Mouse (Mus musculus) spleen, postnatal 36 days (tissue): ENCODE results near the gene Rnf123.
"Not testable (repeated sequence)": the region's sequence is repeated elsewhere in the genome, so short reads cannot be mapped to it uniquely, and the experiment has no call there.

ENCODE experiments used
- DNase-seq, 2 experiments: peaks; one replicate each; pipeline ENCODE4 v3.0.0; 2022; ENCODE audit warnings: low spot score in 2 of 2, mixed read lengths in 1 of 2

Gene Rnf123

DNA sequence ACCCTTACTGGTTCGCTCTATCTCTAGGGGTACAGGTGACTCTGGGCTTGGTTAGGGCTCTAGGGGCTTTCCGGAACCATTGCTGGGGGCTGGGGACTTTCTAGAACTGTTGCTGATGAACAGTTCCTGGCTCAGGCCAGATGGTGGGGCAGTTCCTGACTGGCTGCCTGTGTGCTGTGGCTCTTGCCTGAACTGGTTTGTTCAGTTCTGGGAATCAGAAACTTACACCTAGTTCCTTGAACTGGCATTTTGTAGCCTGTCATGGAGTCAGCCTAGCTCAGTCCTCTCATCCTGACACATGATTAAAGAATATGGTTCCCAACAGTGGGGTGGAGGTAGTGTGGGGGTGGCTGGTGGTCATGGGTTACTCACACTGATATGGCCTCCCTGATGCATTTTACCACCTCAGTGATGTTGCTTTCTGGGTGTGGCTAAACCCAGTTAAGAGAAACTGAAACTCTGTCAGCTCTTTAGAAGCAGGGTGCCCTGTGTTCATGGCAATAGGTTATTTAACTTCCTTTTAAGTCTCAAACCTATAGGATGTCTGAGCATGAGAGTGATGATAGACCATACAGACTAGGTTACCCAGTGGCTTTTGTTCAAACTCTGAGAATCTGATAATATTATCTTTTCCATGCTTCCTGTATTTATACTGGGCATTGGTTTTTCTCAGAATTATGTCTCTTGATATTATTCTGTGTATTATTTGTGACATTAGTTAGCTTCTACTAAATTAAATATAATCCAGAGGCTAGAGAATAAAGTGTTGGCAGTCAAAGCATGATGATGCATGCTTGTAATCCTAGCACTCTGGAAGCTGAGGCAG is 47.6 kb downstream of the Rnf123 start:
- DNase-seq: peak in 1 of 2 experiments; percentile 9

DNA sequence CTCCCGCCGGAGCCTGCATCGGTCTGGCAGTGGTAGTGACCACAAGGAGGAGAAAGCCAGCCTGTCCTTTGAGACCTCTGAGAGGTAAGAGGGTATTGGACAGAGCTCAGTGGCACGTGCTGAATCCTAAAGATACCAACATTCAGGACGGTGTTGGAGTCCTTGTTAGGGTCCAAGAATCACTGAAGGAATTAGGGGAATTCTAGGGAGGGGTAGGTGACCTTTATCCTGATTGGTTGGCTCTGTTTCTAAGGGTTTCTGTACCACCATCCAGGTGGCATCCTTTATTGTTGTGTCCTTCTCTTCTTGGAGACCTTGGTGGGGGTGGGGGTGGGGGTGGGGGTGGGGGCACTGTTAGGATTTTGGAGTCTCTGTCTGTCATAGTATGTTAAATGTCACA is 51.0 kb downstream of the Rnf123 start:
- no peak for DNase-seq

DNA sequence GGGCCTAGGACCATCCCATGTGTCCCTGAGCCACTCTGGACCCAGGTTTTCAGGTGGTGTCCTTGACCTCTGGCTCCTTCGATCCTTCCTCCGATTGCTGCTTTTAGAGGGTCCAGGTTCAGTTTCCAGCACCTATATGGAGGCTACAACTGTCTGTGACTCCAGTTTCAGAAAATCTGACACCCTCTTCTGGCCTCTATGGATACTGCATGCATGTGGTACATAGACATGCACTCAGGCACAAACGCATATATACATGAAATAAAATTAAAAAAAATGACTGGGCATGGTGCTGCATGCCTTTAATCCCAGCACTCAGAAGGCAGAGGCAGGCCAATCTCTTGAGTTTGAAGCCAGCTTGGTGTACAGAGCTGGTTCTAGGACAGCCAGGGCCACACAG is 55.3 kb downstream of the Rnf123 start:
- DNase-seq: no peak

DNA sequence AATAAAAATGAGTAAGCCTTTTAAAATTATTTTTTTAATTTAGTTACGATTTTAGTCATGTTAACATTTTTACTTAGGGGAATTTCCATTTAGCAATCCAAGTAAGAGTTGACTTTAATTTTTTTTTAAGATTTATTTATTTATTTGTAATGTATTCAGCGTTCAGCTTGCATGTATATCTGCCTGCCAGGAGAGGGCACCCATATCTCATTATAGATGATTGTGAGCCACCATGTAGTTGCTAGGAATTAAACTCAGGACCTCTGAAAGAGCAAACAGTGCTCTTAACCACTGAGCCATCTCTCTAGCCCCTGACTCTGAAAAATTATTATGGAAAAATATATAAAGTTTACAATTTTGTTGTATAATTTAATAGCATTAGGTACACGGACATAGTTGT is 56.6 kb downstream of the Rnf123 start:
- DNase-seq: no peak

GRCm38 (mm10) chr9:108023216-108023615 is 59.9 kb downstream of the Rnf123 start:
- no peak for DNase-seq

DNA sequence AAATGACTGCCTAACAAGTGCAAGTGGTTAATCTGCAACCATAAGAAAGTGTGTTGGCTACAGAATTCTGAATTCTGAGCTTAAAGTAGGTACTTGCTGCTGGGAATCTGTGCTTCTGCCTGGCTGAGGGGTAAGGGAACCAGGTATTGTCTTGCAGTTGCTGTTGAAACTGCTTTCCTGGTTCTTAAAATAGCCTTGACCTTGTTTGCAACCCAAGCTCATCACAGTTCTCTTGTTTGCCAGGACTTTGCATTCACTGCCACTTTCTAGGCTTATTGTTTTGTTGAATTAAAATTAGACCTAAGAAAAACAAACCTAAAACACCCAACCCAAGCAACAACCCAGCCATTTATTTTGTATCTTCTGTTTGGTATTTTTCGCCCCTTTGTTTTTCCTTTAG is 62.4 kb downstream of the Rnf123 start:
- DNase-seq: no peak

- DNase-seq: no peak
Measured at GRCm38 (mm10) chr9:108017127-108017526, 66.0 kb downstream of the Rnf123 start.

DNA sequence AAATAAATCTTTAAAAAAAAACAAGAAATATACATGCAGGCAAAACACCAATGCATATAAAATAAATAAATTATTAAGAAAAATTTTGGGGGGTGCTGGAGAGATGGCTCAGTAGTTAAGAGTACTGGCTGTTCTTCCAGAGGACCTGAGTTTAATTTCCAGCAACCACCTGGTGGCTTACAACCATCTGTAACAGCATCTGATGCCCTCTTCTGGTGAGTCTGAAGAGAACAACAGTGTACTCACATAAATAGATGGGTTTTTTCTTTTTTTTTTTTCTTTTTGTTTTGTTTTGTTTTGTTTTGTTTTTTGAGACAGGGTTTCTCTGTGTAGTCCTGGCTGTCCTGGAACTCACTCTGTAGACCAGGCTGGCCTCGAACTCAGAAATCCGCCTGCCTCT is 69.6 kb downstream of the Rnf123 start:
- not testable (repeated sequence) for DNase-seq

DNA sequence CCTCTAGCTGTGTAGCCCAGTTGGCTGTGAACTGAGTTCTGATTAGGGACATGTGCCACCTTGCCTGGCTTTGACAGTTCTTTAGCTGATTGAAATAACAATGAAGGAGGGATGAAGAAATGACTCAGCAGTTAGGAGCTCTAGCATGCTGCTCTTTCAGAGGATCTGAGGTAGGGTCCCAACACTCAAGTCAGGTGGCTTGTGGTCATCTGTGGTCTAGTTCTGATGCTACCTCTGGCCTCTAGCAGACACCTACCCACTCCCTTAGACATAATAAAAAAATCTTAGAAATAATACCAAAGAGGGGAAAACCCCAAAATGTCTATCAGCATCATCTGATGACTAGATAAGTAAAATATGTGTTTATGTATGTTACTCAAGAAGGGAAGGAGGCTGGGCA is 72.8 kb downstream of the Rnf123 start:
- DNase-seq: no peak

- DNase-seq: no peak
Measured at GRCm38 (mm10) chr9:108008041-108008440, 75.1 kb downstream of the Rnf123 start.

DNA sequence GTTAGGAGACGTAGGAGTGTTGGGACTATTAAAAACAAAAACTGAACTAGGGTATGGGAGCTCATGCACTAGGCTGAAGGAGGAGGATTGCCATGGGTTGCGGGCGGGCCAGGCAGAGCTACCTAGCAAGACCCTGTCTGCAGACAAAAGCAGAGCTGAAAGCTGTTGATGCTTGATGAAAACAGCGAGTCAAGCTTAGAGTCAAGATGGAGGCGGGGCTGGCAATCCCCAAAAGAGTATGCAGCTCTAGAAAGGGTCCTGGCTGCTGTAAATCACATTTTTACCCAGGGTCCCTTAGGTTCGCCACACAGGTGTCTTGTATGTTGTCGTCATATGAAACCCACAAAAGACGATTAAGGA is 79.6 kb downstream of the Rnf123 start:
- DNase-seq: peak in 1 of 2 experiments; percentile 11

- DNase-seq: no peak
Measured at GRCm38 (mm10) chr9:108002778-108003530, 80.2 kb downstream of the Rnf123 start.

DNA sequence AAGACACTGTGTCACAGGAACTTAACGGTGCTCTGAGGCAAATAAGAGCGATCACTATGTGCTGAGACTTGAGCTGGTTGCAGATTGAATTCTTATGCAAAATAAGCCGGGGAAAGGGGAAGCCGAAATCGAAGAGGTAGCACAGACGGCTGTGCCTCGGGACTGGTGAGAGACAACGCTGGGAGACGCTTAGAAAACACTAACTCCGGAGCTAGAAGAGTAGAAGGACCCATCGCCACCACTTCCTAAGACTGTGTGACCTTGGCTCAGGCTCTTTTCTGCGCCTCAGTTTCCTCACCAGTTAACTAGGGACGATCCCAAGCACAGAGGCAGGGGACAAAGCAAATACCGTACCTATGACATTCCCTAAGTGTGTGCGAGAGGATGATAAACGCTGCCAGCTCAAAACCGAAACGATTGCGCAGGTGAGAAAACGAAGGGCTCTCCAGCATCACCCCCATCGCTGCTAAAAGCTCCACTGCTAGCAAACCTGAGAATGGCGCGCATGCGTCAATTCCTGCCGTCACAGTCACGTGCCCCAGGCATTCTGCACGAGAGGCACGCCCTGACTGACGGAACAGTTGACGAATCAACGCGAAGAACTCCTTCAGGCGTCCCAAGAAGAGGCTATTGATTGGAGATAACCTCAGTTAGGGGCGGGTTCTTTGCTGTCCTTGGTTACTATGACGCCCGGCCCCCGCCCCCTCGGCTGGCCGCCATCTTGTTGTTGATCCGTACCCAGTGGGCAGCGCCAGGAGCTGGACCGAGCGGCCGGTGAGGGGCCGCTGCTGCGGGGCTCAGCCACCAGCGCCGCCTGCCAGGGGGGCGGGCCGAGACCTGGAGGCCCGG is 81.0 kb downstream of the Rnf123 start, which contains the start of gene Ip6k1:
Gene Ip6k1, plus strand, starts transcription at position 580 of the 849 bp plus-strand sequence.
- peak; percentile 100 for DNase-seq
